Mouse (Mus musculus) gastrocnemius, adult 2 months (tissue): ENCODE results near the gene Tti1. TPM values are rescaled to one million over a fixed set of nuclear protein-coding genes. Genes with fewer than 3 reads are reported as not detected.

Experiments
- DNase-seq: peaks from one replicate; pipeline ENCODE4 v3.0.0; 2022
- H3K27ac ChIP-seq: fragments of 200-600 bp; 2 replicates; pipeline ENCODE4 v1.8.1; 2022; ENCODE audit warnings: mild to moderate bottlenecking
- H3K4me3 ChIP-seq: fragments of 200-600 bp; 2 replicates; pipeline ENCODE4 v1.8.1; 2022; ENCODE audit warnings: mild to moderate bottlenecking, moderate library complexity
- CTCF ChIP-seq: fragments of 200-600 bp; IDR thresholded peaks from 2 replicates; pipeline ENCODE4 v1.8.1; 2022; ENCODE audit warnings: antibody characterized with exemption, mild to moderate bottlenecking, moderate library complexity
- intact Hi-C: fragments of 180-260 bp; cut with DNase I; formaldehyde crosslinking; loops from one replicate; pipeline ENCODE4 v1.15.1; 2025
- total RNA-seq, 2 experiments: library from RNA; stranded (reverse); gene quantifications; 2 replicates each; pipeline ENCODE4 v1.2.3; 2021

The Tti1 gene
- total RNA-seq, 2 experiments from 2014 or later = 21.3 to 23.0 TPM

DNA sequence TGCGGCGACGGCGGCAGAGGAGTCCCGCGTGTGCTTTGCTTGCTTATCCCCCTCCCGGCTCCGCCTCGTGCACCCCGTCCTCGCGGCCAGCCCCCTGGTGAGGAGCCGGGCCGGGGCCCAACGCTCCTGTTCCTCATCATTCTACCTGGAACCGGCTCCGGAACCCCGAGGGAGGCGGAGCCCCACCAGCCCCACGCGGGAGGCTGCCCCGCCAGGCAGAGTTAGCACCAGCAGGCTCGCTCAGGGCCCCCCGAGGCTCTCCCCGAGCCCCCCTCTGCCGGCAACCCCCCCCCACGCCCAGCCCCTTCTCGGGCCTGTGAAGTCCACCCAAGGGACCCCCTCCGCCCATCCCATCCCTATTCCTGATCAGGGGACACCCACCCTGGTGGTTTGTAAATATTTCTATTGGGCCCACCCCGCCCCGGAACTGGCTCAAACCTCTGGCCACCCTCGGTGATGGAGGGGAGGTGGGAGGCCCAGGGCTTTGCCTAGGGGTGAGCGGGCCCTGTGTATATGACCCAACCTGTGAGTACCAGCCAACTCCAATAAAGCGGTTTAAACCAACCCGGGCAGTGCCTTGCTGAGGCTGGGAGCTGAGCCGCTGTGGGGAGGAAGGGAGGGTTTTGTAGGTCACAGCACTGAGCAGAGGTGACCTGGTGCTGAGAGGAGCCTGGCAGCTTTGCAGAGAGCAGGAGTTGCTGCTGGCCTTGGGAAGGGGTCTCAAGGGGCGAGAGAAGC lies 83.9 kb downstream of the Tti1 start:
- intact Hi-C loops = no loop called here

GRCm38 (mm10) chr2:157943514-157944155 lies 84.6 kb downstream of the Tti1 start:
- TF ChIP-seq CTCF = peak; percentile 86
- H3K4me3 ChIP-seq = peak overlapping the region; percentile 75
- intact Hi-C loops = loop anchor here (1.0 kb wide), 1 partner anchor 308 kb away; no protein-coding TSS in a partner anchor
- H3K27ac ChIP-seq = no peak overlapping the region
- DNase-seq = peak; percentile 71

More for the DNA sequence above, 83.9 kb downstream of the Tti1 start:
- Histone ChIP-seq H3K4me3 (peak overlapping the region; percentile 75), H3K27ac (no peak overlapping the region)
- no peak for TF ChIP-seq CTCF
- no peak for DNase-seq

GRCm38 (mm10) chr2:157940586-157941185 lies 87.5 kb downstream of the Tti1 start:
- no peak overlapping the region for H3K27ac ChIP-seq
- H3K4me3 ChIP-seq = peak overlapping the region; percentile 15
- intact Hi-C loops = no loop called here
- no peak for DNase-seq
- TF ChIP-seq CTCF = no peak

DNA sequence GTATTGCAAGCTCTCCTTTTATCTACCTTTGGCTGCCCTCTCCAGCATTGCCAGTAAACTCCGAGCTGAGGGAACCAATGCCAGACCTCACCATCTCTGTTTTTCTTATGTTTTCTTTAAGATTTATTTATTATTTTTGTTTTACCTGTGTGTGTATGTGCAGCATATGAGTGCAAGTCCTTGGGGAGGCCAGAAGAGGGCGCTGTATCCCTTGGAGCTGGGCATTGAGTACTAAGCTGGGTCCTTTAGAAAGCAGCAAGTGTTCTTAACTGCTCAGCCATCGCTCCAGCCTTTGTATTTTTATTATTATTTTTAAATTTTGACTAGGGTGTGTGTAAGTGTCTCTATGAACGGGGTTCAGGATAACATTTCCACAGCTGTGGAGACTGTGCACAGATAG lies 91.6 kb downstream of the Tti1 start:
- DNase-seq = no peak
- Histone ChIP-seq H3K27ac (no peak overlapping the region), H3K4me3 (no peak overlapping the region)
- intact Hi-C loops = no loop called here
- TF ChIP-seq CTCF = no peak

- intact Hi-C loops = no loop called here
Observed at GRCm38 (mm10) chr2:157935444-157936171, 92.6 kb downstream of the Tti1 start.

GRCm38 (mm10) chr2:157932655-157933054 lies 95.6 kb downstream of the Tti1 start:
- intact Hi-C loops = no loop called here
- no peak overlapping the region for H3K4me3 ChIP-seq

More at GRCm38 (mm10) chr2:157935444-157936171, 92.6 kb downstream of the Tti1 start:
- DNase-seq = no peak
- no peak for TF ChIP-seq CTCF
- Histone ChIP-seq H3K4me3 (no peak overlapping the region), H3K27ac (no peak overlapping the region)

More at GRCm38 (mm10) chr2:157932655-157933054, 95.6 kb downstream of the Tti1 start:
- TF ChIP-seq CTCF = peak; percentile 16; the same call in 1 of the 2 replicates
- H3K27ac ChIP-seq = no peak overlapping the region
- DNase-seq = no peak

Other genes starting within 250 kb of the Tti1 start
- gene Vstm2l, start 113.8 kb downstream of the Tti1 start, total RNA-seq = not detected
- 10 to 100 TPM; 30.2 to 31.9 TPM for gene Rprd1b, start 64 bp upstream of the Tti1 start, total RNA-seq
- gene Tgm2, start 118.0 kb upstream of the Tti1 start, total RNA-seq = 10 to 100 TPM; 44.2 to 55.4 TPM
- 1 to 10 TPM; 1.2 to 2.2 TPM for gene D630003M21Rik, start 200.8 kb upstream of the Tti1 start, total RNA-seq
- gene Bpi, start 229.7 kb upstream of the Tti1 start, total RNA-seq = not detected